Mouse (Mus musculus): ENCODE data around the gene Trpv6. TPM values are rescaled to one million over a fixed set of nuclear protein-coding genes. Genes with fewer than 3 reads are reported as not detected.

Trpv6 gene
- total and polyA plus RNA-seq, 2 experiments from 2014 or later = 0.45 TPM; not detected in 1

DNA sequence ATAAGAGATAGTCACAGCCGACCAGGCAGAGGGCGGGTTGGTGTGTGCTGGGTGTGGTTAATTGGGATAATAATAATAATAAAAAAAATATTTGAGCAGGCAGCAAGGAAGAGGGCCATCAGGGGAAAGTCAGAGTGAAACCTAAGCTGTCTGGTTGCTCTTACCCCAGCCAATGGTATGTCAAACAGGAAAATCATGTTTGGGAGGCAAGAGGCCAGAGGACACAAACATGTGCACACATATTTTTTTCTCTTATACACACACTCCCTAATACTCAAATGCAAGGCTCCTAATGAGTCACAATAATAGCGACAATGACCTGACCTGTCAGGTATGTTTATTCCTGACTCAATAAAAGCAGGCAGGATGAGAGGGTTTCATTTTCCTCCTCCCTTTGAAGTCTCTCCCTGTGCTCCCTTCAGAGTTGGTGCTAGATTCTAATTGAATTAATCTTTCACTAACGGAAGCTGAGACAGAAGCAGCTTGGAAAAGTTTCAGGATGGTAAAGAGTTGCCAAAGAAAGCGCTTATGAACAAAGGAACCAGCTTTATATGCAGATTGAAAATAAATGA is 59.6 kb downstream of the Trpv6 start:
- H3K27ac ChIP-seq = no peak overlapping the region
- H3K4me1 ChIP-seq (ENCODE audit: insufficient read depth, low read length) = no peaks in the 10 kb centered on the region
- no peak for TF ChIP-seq CTCF (IDR thresholded peaks at IDR 0.05; ENCODE audit: low read depth)
- ATAC-seq (no peak), DNase-seq (ENCODE audit: low spot score) (no peak)
- H3K36me3 ChIP-seq (ENCODE audit: insufficient read depth, low read length) = no peaks in the 10 kb centered on the region
- WGBS = 54% methylated on average over 5 of the region's 5 CpGs
- H3K4me3 ChIP-seq (ENCODE audit: low read length) = no peak overlapping the region
- no peaks in the 10 kb centered on the region for H3K27me3 ChIP-seq (ENCODE audit: insufficient read depth, low read length)
- no peak overlapping the region for H3K4me2 ChIP-seq (ENCODE audit: low read depth, low read length)
- no peaks in the 10 kb centered on the region for H3K9me3 ChIP-seq (ENCODE audit: low read length)
- no peak overlapping the region for H3K9ac ChIP-seq (replicated peaks; ENCODE audit: low read length)

Other genes starting within 250 kb of the Trpv6 start
- not detected in 2 replicates for gene Gm5771, start 244.0 kb downstream of the Trpv6 start, total RNA-seq (2014; rRNA removed)
- not detected in 2 replicates for gene Gm5771, start 244.0 kb downstream of the Trpv6 start, polyA plus RNA-seq (2015; fragmentation: Nextera tagmentation; extraction: Ambion mirVana)
- not detected in 2 replicates for gene Gm10334, start 190.3 kb downstream of the Trpv6 start, total RNA-seq (2014; rRNA removed)
- gene Gm10334, start 190.3 kb downstream of the Trpv6 start, polyA plus RNA-seq (2015; fragmentation: Nextera tagmentation; extraction: Ambion mirVana) = not detected in 2 replicates
- not detected in 2 replicates for gene Prss1, start 177.5 kb downstream of the Trpv6 start, total RNA-seq (2014; rRNA removed)
- gene Prss1, start 177.5 kb downstream of the Trpv6 start, polyA plus RNA-seq (2015; fragmentation: Nextera tagmentation; extraction: Ambion mirVana) = not detected in 2 replicates
- not detected in 2 replicates for gene Prss2, start 114.6 kb downstream of the Trpv6 start, total RNA-seq (2014; rRNA removed)
- gene Prss2, start 114.6 kb downstream of the Trpv6 start, polyA plus RNA-seq (2015; fragmentation: Nextera tagmentation; extraction: Ambion mirVana) = not detected in 2 replicates
- 58.4 and 79.1 TPM in 2 replicates for gene Ephb6, start 30.9 kb downstream of the Trpv6 start, total RNA-seq (2014; rRNA removed)
- gene Ephb6, start 30.9 kb downstream of the Trpv6 start, polyA plus RNA-seq (2015; fragmentation: Nextera tagmentation; extraction: Ambion mirVana) = 25.1 and 27.9 TPM in 2 replicates
- not detected in 2 replicates for gene Trpv5, start 44.4 kb upstream of the Trpv6 start, total RNA-seq (2014; rRNA removed)
- not detected in 2 replicates for gene Trpv5, start 44.4 kb upstream of the Trpv6 start, polyA plus RNA-seq (2015; fragmentation: Nextera tagmentation; extraction: Ambion mirVana)
- gene Llcfc1, start 48.0 kb upstream of the Trpv6 start, total RNA-seq (2014; rRNA removed) = 0.21 TPM in 1 of 2 replicates, not detected in the other
- gene Llcfc1, start 48.0 kb upstream of the Trpv6 start, polyA plus RNA-seq (2015; fragmentation: Nextera tagmentation; extraction: Ambion mirVana) = not detected in 2 replicates
- not detected in 2 replicates for gene Kel, start 67.9 kb upstream of the Trpv6 start, total RNA-seq (2014; rRNA removed)
- 0.06 TPM in 1 of 2 replicates, not detected in the other for gene Kel, start 67.9 kb upstream of the Trpv6 start, polyA plus RNA-seq (2015; fragmentation: Nextera tagmentation; extraction: Ambion mirVana)
- not detected in 2 replicates for gene Olfr459, start 138.8 kb upstream of the Trpv6 start, total RNA-seq (2014; rRNA removed)
- gene Olfr459, start 138.8 kb upstream of the Trpv6 start, polyA plus RNA-seq (2015; fragmentation: Nextera tagmentation; extraction: Ambion mirVana) = not detected in 2 replicates
- not detected in 2 replicates for gene Pip, start 211.1 kb upstream of the Trpv6 start, total RNA-seq (2014; rRNA removed)
- not detected in 2 replicates for gene Pip, start 211.1 kb upstream of the Trpv6 start, polyA plus RNA-seq (2015; fragmentation: Nextera tagmentation; extraction: Ambion mirVana)
- not detected in 2 replicates for gene Sval2, start 216.6 kb upstream of the Trpv6 start, total RNA-seq (2014; rRNA removed)
- not detected in 2 replicates for gene Sval2, start 216.6 kb upstream of the Trpv6 start, polyA plus RNA-seq (2015; fragmentation: Nextera tagmentation; extraction: Ambion mirVana)

All from hindbrain, postnatal 0 days (tissue).